Mouse (Mus musculus): Measurements from ENCODE around the gene Pglyrp1.
"Not testable (repeated sequence)": the region's sequence is repeated elsewhere in the genome, so short reads cannot be mapped to it uniquely, and the experiment has no call there.

Pglyrp1 gene

GRCm38 (mm10) chr7:18871031-18871430 lies at the start of gene Pglyrp1:
Gene Pglyrp1 (plus strand): TSS chr7:18871331.
- DNase-seq (ENCODE audit: low read depth, low spot score): not testable (repeated sequence)

DNA sequence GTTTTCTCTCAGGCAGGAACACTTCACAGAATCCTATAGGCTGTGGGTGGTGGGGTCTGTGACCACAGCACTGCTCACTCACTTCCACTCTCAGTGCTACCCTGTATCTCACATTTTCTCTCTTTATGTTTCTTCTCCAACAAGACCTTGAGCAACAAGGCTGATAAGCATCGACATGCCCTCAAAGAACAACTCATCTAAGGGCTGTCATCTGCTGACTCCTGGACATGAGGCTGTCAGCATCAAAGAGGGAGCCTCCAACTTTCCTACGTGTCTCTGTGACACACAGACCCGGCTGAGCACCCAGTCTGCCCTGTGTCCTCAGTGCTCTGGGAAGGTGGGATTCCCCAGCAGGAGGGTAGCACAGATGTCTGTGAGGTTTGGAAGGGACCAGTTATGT lies 49.6 kb upstream of the Pglyrp1 start, which contains the start of gene Psg17:
Gene Psg17, minus strand, starts transcription at position 101 of the 400 bp plus-strand sequence.
- DNase-seq (ENCODE audit: low read depth, low spot score): no peak

DNA sequence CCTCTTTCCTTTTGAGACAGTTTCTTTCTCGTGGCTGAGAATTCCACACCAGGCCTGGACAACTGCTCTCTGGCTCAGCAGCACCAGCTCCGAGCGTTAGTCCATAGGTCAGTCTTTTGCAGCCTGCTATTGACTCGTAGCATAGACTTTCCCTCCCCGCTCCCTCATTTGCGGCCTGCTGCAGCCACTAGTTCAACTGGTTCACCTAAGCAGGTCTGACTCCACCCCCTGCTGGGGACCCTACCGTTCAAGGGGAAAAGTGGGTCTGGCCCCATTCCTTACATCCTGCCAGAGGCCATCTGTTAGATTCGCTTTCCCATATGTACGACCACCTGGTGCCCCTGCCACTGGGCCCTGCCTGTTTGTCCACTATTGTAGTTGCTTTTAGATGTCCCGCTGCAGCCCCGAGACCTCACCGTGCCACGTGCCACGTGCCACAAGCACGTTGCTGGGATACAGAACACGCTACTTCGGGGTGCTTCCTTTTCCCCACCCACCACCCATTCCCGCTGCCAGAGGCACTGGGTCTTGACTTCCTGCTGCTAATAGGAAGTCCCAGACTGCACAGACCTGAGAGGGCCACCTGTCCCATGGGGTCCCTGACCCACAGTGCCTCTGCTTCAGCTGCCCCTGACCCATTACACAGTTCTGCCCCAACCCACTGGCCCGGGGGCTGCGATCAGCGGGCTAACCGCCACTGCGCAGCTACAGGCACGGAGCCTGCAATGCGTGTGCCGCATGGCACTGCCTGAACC lies 43.2 kb upstream of the Pglyrp1 start:
- DNase-seq (ENCODE audit: low read depth, low spot score): peak; percentile 26

GRCm38 (mm10) chr7:18828592-18828991 lies 42.5 kb upstream of the Pglyrp1 start:
- DNase-seq (ENCODE audit: low read depth, low spot score): peak; percentile 71

DNA sequence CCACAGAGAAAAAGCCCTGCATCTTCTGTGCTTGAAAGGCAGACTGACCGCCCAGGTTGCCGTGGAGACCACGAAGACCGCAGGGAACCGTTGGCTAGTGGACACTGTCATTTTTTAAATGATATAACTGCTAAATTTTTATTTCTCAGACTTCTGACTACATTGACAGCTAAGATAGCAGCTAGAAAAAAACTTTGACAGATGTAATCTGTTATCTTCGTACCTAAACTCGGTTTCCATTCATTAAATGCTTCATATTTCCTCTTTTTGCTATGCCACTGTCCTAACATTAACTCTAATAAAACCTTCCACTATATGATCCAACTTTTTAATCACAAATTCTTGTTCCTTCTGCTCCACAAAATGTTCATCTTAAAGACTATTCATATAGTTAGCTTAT lies 41.6 kb upstream of the Pglyrp1 start:
- DNase-seq (ENCODE audit: low read depth, low spot score): no peak

DNA sequence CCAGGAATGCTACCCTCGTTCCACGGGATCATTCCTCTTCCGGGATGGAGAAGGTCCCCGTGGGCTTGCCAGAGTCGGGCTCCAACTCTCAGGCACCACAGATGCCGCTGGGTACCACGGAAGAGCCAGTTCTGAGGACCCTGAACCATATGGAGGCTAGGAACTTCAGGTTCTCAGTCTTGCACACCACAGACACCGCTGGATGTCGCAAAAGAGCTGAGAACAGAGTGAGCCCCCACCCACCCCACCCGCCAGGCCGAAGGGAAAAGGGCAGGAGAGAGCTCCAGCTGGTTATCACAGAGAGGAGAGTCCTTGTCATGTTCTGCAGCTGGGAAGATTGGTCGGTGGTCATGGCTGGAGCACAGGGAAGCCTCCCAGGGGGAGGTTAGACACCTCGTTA lies 38.8 kb upstream of the Pglyrp1 start:
- peak; percentile 9 for DNase-seq (ENCODE audit: low read depth, low spot score)

DNA sequence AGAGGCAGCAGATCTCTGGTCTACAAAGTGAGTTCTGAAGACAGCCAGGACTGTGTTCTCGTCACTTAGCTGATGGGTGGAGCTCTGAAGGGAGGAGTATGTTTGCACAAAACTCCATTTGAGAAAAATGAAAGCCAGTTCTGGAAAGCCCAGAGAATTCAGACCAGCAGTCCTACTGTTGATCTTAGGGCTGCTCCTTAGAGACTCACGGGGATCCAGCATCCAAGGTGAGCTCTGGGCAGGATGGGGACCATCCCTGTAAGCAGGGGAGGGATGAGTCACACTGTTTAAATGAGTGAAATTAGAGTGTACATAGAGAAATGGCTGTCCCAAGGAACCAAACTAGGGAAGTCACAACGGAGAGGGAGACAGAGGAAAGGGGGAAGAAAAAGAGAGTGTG lies 31.3 kb upstream of the Pglyrp1 start, which contains the start of gene Mill2:
Gene Mill2, plus strand, starts transcription at position 102 of the 400 bp plus-strand sequence.
- peak; percentile 27 for DNase-seq (ENCODE audit: low read depth, low spot score)

DNA sequence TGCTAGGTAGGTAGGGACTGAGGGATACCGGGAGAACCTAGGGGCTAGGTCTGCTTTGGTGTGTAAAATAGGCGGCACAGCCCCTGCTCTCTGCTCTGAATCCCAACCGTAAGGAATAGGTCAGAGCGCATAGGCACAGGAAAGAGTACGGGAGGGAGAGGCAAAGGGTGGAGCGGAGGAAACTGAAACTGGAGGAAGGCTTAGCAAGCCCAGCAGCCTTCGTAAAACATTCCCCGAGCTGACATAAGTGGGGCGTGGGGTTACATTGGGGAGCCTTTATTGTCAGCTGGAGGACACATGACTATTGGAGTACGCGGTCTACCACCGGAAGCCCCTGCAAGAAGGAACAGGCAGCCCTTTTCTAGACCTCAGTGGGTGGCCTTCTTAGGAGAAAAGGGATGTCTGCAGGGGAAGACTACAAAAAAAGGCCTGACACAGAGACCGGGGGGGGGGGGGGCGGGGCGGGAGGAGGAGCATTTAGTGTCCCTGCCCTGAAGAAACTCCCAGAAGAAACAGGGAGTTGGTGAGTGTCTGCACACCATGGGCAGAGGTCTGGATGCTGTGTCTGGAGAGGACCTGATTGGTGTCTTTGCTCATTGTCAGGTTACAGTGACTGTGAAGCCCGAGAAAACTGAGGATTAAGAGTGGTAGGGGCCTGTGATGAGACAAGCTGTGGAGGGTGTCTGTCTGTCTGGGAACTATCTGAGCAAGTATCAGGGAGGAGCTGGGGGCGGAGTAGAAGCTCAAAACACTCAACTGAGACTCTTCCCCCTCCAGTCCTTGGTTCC lies 30.6 kb upstream of the Pglyrp1 start:
- peak; percentile 81 for DNase-seq (ENCODE audit: low read depth, low spot score)

- DNase-seq (ENCODE audit: low read depth, low spot score): no peak
These were observed 30.0 kb upstream of the Pglyrp1 start for GRCm38 (mm10) chr7:18841174-18841567.

DNA sequence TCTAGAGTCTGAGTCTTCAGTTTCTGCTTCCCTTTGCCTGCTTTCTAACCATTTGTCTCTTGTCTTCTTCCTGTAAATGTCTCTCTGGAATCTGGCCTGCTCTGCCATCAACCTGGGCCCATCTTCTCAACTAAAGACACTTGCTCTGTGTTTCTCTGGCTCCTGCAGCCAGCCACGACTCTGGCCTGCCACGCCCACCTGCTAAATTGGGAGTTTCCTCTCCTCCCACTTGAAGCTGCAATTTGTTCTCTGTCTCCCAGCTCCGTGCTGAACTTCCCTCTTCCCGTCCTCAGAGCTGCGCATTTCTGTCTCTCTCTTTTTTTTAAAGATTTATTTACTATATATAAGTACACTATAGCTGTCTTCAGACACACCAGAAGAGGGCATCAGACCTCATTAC lies 26.3 kb upstream of the Pglyrp1 start:
- DNase-seq (ENCODE audit: low read depth, low spot score): no peak

DNA sequence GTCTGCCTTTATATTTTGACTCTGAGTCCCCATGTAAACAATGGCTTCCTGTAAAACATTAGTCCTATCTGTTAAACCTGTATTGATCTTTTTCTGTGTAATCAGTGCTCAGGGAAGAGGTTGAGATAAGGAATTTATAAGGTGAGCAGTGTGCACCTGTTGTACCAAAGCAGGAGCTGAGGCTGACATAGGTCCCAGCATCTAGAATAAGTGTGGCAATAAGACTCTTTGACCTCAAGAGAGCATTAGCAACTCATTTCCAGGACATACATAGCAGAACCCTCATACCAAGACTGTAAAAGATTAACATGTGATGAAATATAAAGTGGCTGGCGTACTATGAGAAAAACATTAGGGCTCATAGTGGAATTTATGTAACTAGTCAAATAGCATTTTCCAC lies 22.7 kb upstream of the Pglyrp1 start:
- DNase-seq (ENCODE audit: low read depth, low spot score): no peak

DNA sequence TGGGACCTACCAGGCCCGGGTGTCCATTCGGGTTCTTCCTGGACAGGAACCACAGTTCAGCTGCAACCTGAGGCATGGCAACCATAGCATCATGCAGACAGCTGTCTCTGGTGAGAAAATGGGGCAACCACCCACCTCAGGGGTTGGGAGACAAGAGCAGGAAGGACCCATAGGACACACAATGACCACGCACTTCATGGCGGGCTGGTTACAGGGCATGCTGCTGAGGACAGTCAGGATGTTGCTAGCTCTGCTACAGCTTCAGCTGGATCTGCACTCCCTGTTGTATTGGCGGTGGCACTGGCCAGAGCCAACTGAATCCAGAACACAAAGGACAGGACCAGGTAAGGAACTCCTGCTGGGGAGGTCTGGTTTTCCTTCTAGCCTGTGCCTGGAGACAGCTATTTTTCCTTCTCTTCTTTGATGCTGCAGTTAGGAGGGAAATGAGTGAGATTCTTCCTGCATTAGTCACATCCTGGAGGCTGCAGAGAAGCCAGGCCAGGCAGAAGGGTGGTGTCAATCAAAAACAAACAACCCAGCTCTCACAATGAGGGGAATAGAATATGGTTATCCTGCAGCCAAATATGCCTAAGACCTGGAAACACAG lies 12.7 kb upstream of the Pglyrp1 start:
- DNase-seq (ENCODE audit: low read depth, low spot score): no peak

GRCm38 (mm10) chr7:18862801-18863200 lies 8.3 kb upstream of the Pglyrp1 start:
- no peak for DNase-seq (ENCODE audit: low read depth, low spot score)

DNA sequence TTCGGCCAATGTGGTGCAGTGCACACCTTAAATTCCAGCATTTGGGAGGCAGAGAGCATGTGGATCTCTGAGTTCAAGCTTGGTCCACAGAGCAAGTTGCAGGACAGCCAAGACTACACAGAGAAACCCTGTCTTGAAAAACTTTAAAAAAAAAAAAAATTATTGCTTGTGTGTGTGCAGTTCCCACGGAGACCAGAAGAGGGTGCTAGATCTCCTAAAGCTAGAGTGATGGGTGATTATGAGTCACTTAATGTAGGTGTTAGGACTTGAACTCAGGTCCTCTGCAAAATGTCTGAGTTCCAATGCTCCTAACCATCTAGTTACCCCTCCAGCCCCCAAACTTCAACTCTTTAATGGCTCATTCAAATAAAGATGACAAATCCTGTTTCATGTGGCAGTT lies 2.6 kb upstream of the Pglyrp1 start:
- DNase-seq (ENCODE audit: low read depth, low spot score): no peak

DNA sequence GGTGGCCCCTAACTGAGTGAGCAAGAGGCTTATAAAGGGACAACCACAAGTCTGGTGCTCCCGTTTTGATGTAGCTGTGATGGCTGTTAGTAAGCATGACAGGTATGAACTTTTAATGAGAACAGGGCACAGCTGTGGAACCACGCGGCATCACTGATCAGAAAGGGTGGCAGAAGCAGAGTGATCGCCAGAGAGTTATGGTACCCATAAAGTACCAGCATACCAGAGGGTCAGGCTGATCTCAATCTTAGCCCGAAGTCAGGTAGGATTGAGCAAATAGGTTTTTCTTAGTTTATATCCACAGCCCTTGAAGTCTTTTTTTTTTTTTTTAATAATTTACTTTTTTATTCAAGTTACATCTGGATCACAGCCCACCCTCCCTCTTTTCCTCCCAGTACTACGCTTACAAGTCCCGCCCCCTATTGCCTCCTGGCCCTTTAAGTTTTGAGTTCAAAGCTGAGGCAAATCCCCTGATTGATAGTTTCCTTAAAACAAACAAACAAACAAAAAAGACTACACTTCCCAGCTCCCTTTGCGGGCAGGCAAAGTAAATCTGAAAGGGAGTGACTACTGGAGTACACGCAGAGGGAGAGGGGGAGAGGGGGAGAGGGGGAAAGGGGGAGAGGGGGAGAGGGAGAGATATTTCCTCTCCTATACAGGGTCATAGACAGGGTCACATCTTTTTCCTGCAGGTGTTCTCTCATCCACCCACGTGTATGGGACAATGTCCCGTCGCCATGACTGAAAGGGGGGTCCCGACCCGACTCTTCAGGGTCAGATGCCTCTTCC lies 1.1 kb downstream of the Pglyrp1 start:
- no peak for DNase-seq (ENCODE audit: low read depth, low spot score)

GRCm38 (mm10) chr7:18872816-18873215 lies 1.7 kb downstream of the Pglyrp1 start:
- DNase-seq (ENCODE audit: low read depth, low spot score): no peak

- DNase-seq (ENCODE audit: low read depth, low spot score): peak; percentile 88
These were observed 2.1 kb downstream of the Pglyrp1 start for GRCm38 (mm10) chr7:18873253-18873652.

DNA sequence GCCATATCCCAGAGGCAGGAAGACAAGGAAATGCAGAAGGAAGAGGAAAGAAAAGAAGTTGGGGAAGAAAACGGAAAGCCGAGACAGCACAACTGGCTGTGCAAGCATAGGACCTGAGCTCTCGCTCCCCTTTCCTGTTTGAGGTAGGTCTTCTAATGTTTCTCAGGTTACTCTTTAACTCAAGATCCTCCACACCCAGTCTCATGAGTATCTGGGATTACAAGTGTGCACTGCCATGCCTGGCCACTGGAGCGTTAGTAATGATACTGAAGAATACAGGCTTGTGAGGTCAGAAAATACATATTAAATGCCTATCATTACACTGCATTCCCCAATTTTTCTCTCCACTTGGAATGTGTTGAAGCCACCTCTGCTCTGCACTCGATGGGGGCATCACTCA lies 4.2 kb downstream of the Pglyrp1 start:
- DNase-seq (ENCODE audit: low read depth, low spot score): no peak

- no peak for DNase-seq (ENCODE audit: low read depth, low spot score)
These were observed 7.6 kb downstream of the Pglyrp1 start for GRCm38 (mm10) chr7:18878691-18879090.

GRCm38 (mm10) chr7:18883991-18884744 lies 13.0 kb downstream of the Pglyrp1 start:
- DNase-seq (ENCODE audit: low read depth, low spot score): peak; percentile 65
